Mouse (Mus musculus) stomach, embryonic 16.5 days (tissue): ENCODE results near the gene Pbx4. TPM values are rescaled to one million over a fixed set of nuclear protein-coding genes. Genes with fewer than 3 reads are reported as not detected.

Experiments used
- ATAC-seq: fragments of 200-750 bp; cut with Nextera tagmentation; 2 replicates; pipeline ENCODE4 v1.8.0; 2017; ENCODE audit warnings: moderate number of reproducible peaks, moderate TSS enrichment; ENCODE audit not compliant: insufficient read depth, low FRiP score
- H3K27ac ChIP-seq: fragments of 300-500 bp; sonication (generic); 2 replicates; pipeline ENCODE4 v1.5.1; 2014; ENCODE audit warnings: low read length
- H3K27me3 ChIP-seq: fragments of 300-500 bp; sonication (generic); 2 replicates; pipeline ENCODE4 v1.6.1; 2014; ENCODE audit warnings: low read length, control low read depth, mixed read lengths; ENCODE audit not compliant: control insufficient read depth, insufficient read depth
- H3K36me3 ChIP-seq: fragments of 300-500 bp; sonication (generic); 2 replicates; pipeline ENCODE4 v1.6.1; 2014; ENCODE audit warnings: low read length; ENCODE audit not compliant: control insufficient read depth, insufficient read depth
- H3K4me1 ChIP-seq: fragments of 300-500 bp; sonication (generic); 2 replicates; pipeline ENCODE4 v1.6.1; 2014; ENCODE audit warnings: low read length, control low read depth, mixed read lengths; ENCODE audit not compliant: control insufficient read depth, insufficient read depth
- H3K4me2 ChIP-seq: fragments of 300-500 bp; sonication (generic); 2 replicates; pipeline ENCODE4 v1.6.1; 2014; ENCODE audit warnings: low read depth, low read length, mixed read lengths
- H3K4me3 ChIP-seq: fragments of 300-500 bp; sonication (generic); replicated peaks from 2 replicates; pipeline ENCODE4 v1.5.1; 2014; ENCODE audit warnings: mild to moderate bottlenecking, low read length
- H3K9ac ChIP-seq: fragments of 300-500 bp; sonication (generic); 2 replicates; pipeline ENCODE4 v1.6.1; 2014; ENCODE audit warnings: low read length
- H3K9me3 ChIP-seq: fragments of 300-500 bp; sonication (generic); replicated peaks from 2 replicates; pipeline ENCODE4 v1.6.1; 2016; ENCODE audit warnings: low read length, control low read depth; ENCODE audit not compliant: control insufficient read depth
- WGBS: fragments of 180-500 bp; shearing (Covaris S2); extraction: QIAGEN DNeasy Blood & Tissue Kit; methylation state at CpG from one replicate; pipeline ENCODE4 v1.1.7; 2014; 5-methylcytosine and 5-hydroxymethylcytosine counted together
- polyA plus RNA-seq: library from polyadenylated mRNA; unstranded; fragments of >200 nt; fragmentation: Nextera tagmentation; extraction: Ambion mirVana; gene quantifications from 2 replicates; pipeline ENCODE4 v1.2.1, GENCODE M21; 2015

Gene Pbx4
- polyA plus RNA-seq, 1 experiment from 2014 or later, result 3.1 TPM

DNA sequence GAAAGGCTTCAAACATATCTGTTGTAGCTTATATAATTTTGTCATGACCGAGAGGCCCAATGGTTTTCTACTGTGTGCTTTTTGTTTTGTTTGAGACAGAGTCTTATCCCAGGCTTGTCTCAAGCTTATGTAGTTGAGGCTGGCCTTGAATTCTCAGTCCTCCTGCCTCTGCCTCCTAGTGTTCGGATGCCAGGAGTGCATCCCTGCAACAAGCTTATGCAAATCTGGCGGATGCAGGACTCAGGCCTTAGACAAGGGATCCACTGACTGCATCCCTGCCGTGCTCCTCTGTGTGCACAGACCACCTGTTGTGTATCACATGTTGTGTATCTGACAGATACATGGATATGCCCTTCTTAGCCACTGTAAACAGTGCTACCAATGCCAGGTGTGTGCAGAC is 28.5 kb downstream of the Pbx4 start:
- no peak overlapping the region for H3K9ac ChIP-seq
- H3K36me3 ChIP-seq, result no peaks in the 10 kb centered on the region
- H3K27ac ChIP-seq, result no peak overlapping the region
- WGBS, result 63% methylated on average over 4 of the region's 4 CpGs
- ATAC-seq, result no peak
- H3K4me1 ChIP-seq, result no peaks in the 10 kb centered on the region
- no peaks in the 10 kb centered on the region for H3K27me3 ChIP-seq
- H3K4me3 ChIP-seq, result no peak overlapping the region
- H3K4me2 ChIP-seq, result no peak overlapping the region
- H3K9me3 ChIP-seq, result no peaks in the 10 kb centered on the region

DNA sequence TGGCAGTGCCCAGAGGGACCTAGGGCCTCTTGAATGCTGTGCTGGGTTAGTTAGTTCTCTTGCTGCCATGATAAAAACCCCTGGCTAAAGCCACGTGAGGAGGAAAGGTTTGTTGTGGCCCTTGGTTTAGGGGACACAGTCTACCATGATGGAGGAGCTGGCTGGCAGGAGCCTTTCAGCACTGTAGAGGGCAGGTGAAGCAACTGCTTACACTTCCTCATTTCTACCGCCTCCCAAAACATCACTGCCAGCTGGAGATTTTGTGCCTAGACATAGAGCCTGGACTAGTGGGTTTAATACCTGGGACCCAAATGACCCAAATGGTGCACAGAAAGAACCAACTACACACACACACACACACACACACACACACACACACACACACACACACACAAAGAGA is 29.0 kb downstream of the Pbx4 start:
- H3K4me2 ChIP-seq, result no peak overlapping the region
- no peak overlapping the region for H3K27ac ChIP-seq
- WGBS, result 63% methylated on average over 2 of the region's 2 CpGs
- H3K4me3 ChIP-seq, result no peak overlapping the region
- no peaks in the 10 kb centered on the region for H3K9me3 ChIP-seq
- no peaks in the 10 kb centered on the region for H3K4me1 ChIP-seq
- H3K36me3 ChIP-seq, result no peaks in the 10 kb centered on the region
- no peak overlapping the region for H3K9ac ChIP-seq
- ATAC-seq, result no peak
- no peaks in the 10 kb centered on the region for H3K27me3 ChIP-seq

- no peak overlapping the region for H3K4me3 ChIP-seq
- H3K36me3 ChIP-seq, result no peaks in the 10 kb centered on the region
- no peak overlapping the region for H3K4me2 ChIP-seq
- H3K9me3 ChIP-seq, result no peaks in the 10 kb centered on the region
- 76% methylated on average over 5 of the region's 5 CpGs for WGBS
- no peak overlapping the region for H3K9ac ChIP-seq
- ATAC-seq, result no peak
- H3K4me1 ChIP-seq, result no peaks in the 10 kb centered on the region
- no peaks in the 10 kb centered on the region for H3K27me3 ChIP-seq
- H3K27ac ChIP-seq, result no peak overlapping the region
These were observed 31.2 kb downstream of the Pbx4 start for GRCm38 (mm10) chr8:69863387-69864020.

- no peak for ATAC-seq
- H3K4me1 ChIP-seq, result no peaks in the 10 kb centered on the region
- H3K36me3 ChIP-seq, result no peaks in the 10 kb centered on the region
- no peak overlapping the region for H3K9ac ChIP-seq
- no peak overlapping the region for H3K27ac ChIP-seq
- no peaks in the 10 kb centered on the region for H3K27me3 ChIP-seq
- 73% methylated on average over 5 of the region's 5 CpGs for WGBS
- no peak overlapping the region for H3K4me2 ChIP-seq
- no peak overlapping the region for H3K4me3 ChIP-seq
- H3K9me3 ChIP-seq, result no peaks in the 10 kb centered on the region
These were observed 31.9 kb downstream of the Pbx4 start for GRCm38 (mm10) chr8:69864180-69864579.

GRCm38 (mm10) chr8:69867696-69868326 is 35.5 kb downstream of the Pbx4 start:
- Histone ChIP-seq H3K4me3 (no peak overlapping the region), H3K9ac (no peak overlapping the region), H3K4me1 (no peaks in the 10 kb centered on the region), H3K36me3 (no peaks in the 10 kb centered on the region), H3K27me3 (no peaks in the 10 kb centered on the region), H3K27ac (no peak overlapping the region), H3K4me2 (no peak overlapping the region), H3K9me3 (no peaks in the 10 kb centered on the region)
- ATAC-seq, result no peak
- 66% methylated on average over 5 of the region's 5 CpGs for WGBS

DNA sequence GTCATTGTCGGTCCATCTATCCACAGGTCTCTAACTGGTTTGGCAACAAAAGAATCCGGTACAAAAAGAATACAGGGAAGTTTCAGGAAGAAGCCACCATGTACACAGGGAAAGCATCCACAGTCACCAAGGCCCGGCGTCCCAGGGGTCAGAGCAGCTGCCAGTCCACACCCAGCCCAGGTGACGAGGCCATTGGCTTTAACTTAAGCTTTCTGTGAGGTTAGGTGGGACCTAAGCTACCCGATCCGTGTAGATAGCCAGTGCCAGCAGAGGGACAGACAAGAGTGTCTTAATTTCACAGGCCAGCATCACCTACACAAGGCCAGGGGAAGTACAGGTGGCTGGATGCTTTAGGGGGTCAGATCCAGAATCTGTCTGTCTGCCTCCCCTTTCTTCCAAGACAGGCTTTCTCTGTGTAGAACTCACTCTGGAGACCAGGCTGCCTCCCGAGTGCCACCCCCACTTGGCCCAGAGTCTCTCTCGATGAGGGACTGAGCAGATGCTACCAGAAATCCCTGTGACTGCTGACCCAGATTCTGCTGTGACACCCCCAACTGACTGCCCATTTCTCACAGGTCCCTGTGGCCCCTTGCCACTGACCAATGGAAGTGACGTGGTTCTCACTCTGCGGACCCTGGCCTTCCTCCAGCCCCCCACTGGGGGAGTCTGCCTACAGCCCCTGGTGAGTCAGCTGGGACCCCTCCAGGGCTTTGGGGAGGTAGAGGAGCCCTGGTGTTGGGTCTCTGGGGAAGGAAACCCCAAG is 37.9 kb downstream of the Pbx4 start:
- Histone ChIP-seq H3K27me3 (no peaks in the 10 kb centered on the region), H3K4me3 (no peak overlapping the region), H3K9me3 (no peaks in the 10 kb centered on the region), H3K27ac (no peak overlapping the region), H3K4me2 (no peak overlapping the region), H3K9ac (no peak overlapping the region), H3K4me1 (no peaks in the 10 kb centered on the region), H3K36me3 (no peaks in the 10 kb centered on the region)
- no peak for ATAC-seq
- 82% methylated on average over 11 of the region's 11 CpGs for WGBS

DNA sequence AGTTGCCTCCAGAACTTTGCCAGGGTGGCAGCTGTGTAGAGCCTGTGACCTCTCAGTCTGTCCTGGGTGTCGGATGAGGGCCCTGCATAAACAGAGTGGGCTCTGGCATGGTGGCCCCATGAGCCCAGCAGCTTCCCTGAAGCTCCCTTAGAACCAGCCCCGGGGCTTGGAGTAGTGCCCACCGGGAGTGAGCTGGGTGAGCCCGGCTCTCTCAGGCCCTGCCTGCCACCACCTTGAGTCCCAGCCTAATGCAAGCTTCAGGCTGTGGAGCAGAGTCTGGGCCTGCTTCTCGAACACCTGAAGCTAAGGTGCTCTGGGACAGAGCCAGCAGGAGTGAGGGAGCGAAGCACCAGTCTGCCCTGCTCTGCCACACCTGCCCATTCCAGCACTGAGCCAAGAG is 38.6 kb downstream of the Pbx4 start:
- Histone ChIP-seq H3K27me3 (no peaks in the 10 kb centered on the region), H3K36me3 (no peaks in the 10 kb centered on the region), H3K4me1 (no peaks in the 10 kb centered on the region), H3K9me3 (no peaks in the 10 kb centered on the region), H3K4me3 (no peak overlapping the region), H3K9ac (no peak overlapping the region), H3K4me2 (no peak overlapping the region), H3K27ac (no peak overlapping the region)
- whole genome bisulfite sequencing, result 87% methylated on average over 6 of the region's 6 CpGs
- no peak for ATAC-seq

GRCm38 (mm10) chr8:69874155-69874554 is 41.9 kb downstream of the Pbx4 start:
- Histone ChIP-seq H3K4me2 (no peak overlapping the region), H3K9ac (no peak overlapping the region), H3K4me3 (no peak overlapping the region), H3K27me3 (peaks cover 2% of the 10 kb centered on the region; the same call in 1 of the 2 replicates), H3K36me3 (no peaks in the 10 kb centered on the region), H3K27ac (no peak overlapping the region), H3K4me1 (no peaks in the 10 kb centered on the region), H3K9me3 (no peaks in the 10 kb centered on the region)
- WGBS, result 10% methylated on average over 9 of the region's 9 CpGs
- no peak for ATAC-seq

DNA sequence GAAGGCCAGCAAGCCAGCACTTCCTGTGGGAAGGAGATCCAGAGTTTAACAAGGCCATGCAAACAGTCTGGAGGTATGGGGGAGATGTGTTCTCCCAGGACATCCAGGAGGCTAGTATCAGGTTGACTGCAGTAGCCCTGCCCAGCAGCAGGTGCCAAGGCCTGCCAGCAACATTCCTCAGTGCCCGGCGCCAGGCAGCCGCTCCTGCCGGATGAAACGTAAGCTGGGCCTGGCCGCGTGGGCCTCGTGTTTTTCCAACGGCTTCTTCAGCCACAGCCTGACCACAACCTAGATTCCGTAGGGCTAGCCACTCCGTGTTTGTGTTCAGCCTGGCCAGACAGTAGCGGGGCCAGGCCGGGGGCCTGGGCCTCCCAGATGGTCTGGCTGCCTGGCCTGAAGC is 42.4 kb downstream of the Pbx4 start:
- Histone ChIP-seq H3K4me2 (no peak overlapping the region), H3K9me3 (no peaks in the 10 kb centered on the region), H3K27ac (no peak overlapping the region), H3K9ac (no peak overlapping the region), H3K36me3 (no peaks in the 10 kb centered on the region), H3K27me3 (peaks cover 7% of the 10 kb centered on the region), H3K4me1 (no peaks in the 10 kb centered on the region), H3K4me3 (no peak overlapping the region)
- ATAC-seq, result no peak
- 75% methylated on average over 13 of the region's 13 CpGs for WGBS
